Mouse (Mus musculus): ENCODE measurements around the gene Upp2. TPM values are rescaled to one million over a fixed set of nuclear protein-coding genes. Genes with fewer than 3 reads are reported as not detected.

The Upp2 gene
- polyA plus RNA-seq, 1 experiment from 2014 or later: 1.8 TPM

DNA sequence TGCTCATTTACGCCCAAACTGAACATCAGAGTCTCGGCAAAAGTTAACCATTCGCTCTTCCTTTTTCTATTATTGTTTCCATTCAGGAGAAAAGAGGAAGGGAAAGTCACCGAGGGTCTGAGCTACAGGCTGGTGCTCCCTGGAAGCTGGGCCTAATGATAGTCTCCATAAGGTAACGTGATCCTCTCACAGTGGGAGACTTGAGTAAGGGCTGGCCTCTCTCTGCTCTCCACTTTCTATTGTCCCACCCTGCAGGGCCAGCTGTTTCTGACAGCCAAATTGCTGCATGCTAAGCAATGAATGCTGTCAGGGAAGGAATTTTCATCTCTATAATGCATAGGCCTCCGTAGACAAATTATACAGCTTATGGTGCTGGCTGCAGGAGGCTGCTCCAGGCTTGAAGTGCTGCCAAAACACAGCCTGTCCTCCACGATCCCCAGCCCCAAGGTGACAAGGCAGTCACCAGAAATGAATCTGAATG, 33.5 kb upstream of the Upp2 start:
- H3K9me3 ChIP-seq (replicated peaks): no peaks in the 10 kb centered on the region
- H3K9ac ChIP-seq: no peak overlapping the region
- H3K4me3 ChIP-seq: no peak overlapping the region
- H3K27me3 ChIP-seq (replicated peaks): no peaks in the 10 kb centered on the region
- 45% methylated on average over 7 of the region's 7 CpGs for whole genome bisulfite sequencing (ENCODE audit: insufficient replicate concordance)
- ATAC-seq: no peak
- H3K36me3 ChIP-seq: no peaks in the 10 kb centered on the region
- H3K4me1 ChIP-seq: peaks cover 67% of the 10 kb centered on the region
- peak overlapping the region; percentile 45 for H3K27ac ChIP-seq
- no peak overlapping the region for H3K4me2 ChIP-seq

DNA sequence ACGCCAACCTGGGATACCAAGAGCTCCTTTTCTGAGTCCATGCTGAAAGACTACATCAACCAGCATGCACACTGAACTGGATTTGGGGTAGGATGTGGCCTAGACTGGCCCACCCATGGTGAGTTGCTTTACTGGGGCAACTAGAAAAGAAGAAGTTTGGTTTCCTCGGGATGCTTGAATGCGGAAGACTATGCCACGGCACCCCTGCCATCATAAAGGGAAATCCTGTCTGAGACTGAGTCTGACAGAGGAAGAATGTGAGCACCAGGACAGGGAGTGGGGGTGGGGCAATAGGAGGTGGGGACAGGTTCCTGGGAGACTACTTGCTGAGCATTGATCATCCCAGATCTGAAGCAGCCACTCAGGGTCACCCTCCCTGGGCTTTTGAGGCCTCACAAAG, 32.7 kb upstream of the Upp2 start:
- peaks cover 70% of the 10 kb centered on the region for H3K4me1 ChIP-seq
- H3K27ac ChIP-seq: no peak overlapping the region
- H3K9ac ChIP-seq: no peak overlapping the region
- no peaks in the 10 kb centered on the region for H3K36me3 ChIP-seq
- H3K4me2 ChIP-seq: no peak overlapping the region
- H3K4me3 ChIP-seq: no peak overlapping the region
- 40% methylated on average over 4 of the region's 4 CpGs for WGBS (ENCODE audit: insufficient replicate concordance)
- H3K27me3 ChIP-seq (replicated peaks): no peaks in the 10 kb centered on the region
- ATAC-seq: no peak
- no peaks in the 10 kb centered on the region for H3K9me3 ChIP-seq (replicated peaks)

DNA sequence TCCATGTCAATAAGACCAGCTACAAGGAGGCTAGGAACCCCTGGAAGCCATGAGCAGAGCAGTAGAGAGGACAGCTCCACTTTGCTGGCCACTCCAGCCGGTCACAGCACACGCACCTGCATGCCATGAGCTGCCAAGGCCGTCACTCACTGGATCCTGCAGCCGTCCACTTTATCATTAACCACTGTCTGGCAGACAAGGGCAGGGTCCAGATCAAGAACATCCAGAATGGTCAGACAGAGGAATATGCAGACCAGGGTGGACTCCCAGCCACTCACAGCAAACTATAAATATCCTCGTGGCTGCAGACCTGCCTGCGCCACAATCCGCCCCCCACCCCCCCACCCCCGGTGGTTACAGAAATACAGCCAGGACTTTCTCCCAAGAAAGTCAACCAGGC, 31.9 kb upstream of the Upp2 start:
- no peaks in the 10 kb centered on the region for H3K36me3 ChIP-seq
- H3K4me2 ChIP-seq: no peak overlapping the region
- H3K4me3 ChIP-seq: no peak overlapping the region
- H3K9me3 ChIP-seq (replicated peaks): no peaks in the 10 kb centered on the region
- peaks cover 67% of the 10 kb centered on the region for H3K4me1 ChIP-seq
- H3K27ac ChIP-seq: no peak overlapping the region
- H3K27me3 ChIP-seq (replicated peaks): no peaks in the 10 kb centered on the region
- WGBS (ENCODE audit: insufficient replicate concordance): 52% methylated on average over 8 of the region's 8 CpGs
- H3K9ac ChIP-seq: no peak overlapping the region
- peak; percentile 31; the same call in 1 of the 2 replicates for ATAC-seq

DNA sequence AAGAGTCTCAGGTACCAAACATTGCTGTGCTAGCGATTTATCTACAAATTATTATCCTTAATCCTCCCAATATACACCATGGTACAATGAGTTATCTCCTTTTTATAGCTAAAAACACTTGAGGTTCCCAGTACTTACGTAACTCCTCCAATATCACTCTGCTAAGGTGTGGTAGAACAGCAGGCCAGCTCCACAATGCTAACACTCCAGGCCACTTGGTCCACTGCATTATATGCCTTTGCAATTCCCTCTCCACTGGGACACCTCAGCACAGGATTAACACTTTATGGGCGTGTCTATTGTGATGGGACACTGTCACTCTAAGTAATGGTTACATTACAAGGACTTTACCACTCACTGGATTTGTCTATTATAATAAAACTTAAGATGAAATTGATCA, 30.3 kb upstream of the Upp2 start:
- Histone ChIP-seq H3K9ac (no peak overlapping the region), H3K4me2 (no peak overlapping the region), H3K27me3 (replicated peaks) (no peaks in the 10 kb centered on the region), H3K9me3 (replicated peaks) (no peaks in the 10 kb centered on the region), H3K36me3 (no peaks in the 10 kb centered on the region), H3K27ac (no peak overlapping the region), H3K4me3 (no peak overlapping the region), H3K4me1 (peaks cover 55% of the 10 kb centered on the region)
- WGBS (ENCODE audit: insufficient replicate concordance): 69% methylated on average over 3 of the region's 3 CpGs
- no peak for ATAC-seq

DNA sequence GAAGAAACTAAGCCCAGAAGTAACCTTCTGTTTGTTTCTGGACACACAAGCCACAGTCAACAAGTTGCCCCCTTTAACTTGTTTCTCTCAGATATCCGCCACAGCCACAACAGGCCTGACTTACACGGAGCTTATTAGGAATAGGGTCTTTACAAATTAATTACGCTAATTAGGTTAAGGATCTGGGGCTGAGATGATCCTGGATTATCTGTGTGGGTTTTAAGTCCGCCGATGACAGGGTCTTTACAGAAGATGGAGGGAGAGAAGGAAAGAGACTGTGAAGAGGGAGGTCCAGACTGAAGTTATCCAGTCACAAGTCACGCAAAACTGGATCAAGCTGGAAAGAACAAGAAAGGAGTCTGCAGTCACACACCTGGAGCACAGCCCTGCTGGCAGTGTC, 28.9 kb upstream of the Upp2 start:
- H3K36me3 ChIP-seq: no peaks in the 10 kb centered on the region
- H3K4me3 ChIP-seq: no peak overlapping the region
- H3K4me1 ChIP-seq: peaks cover 43% of the 10 kb centered on the region
- no peaks in the 10 kb centered on the region for H3K27me3 ChIP-seq (replicated peaks)
- H3K9ac ChIP-seq: no peak overlapping the region
- H3K27ac ChIP-seq: no peak overlapping the region
- no peak for ATAC-seq
- whole genome bisulfite sequencing (ENCODE audit: insufficient replicate concordance): 83% methylated on average over 6 of the region's 6 CpGs
- no peaks in the 10 kb centered on the region for H3K9me3 ChIP-seq (replicated peaks)
- H3K4me2 ChIP-seq: no peak overlapping the region

DNA sequence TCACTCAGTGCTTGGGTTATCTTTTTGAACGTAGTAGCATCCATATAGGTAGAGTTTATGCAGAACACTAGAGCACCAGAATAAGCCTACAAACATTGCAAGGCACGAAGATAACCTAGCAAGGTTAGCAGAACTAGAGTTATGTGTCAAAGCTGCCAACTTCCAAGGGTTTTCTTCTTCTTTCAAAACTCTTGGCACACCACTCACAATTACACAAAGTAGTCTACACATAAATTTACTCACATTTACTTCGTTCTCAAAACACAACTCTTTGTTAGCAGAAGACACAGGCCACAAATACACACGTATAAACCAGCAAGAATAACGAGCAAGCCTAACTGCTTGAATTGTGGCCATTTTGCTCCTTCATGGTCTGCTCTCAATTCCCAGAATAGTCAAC, 23.8 kb upstream of the Upp2 start:
- H3K9me3 ChIP-seq (replicated peaks): no peaks in the 10 kb centered on the region
- 72% methylated on average over 5 of the region's 5 CpGs for WGBS (ENCODE audit: insufficient replicate concordance)

DNA sequence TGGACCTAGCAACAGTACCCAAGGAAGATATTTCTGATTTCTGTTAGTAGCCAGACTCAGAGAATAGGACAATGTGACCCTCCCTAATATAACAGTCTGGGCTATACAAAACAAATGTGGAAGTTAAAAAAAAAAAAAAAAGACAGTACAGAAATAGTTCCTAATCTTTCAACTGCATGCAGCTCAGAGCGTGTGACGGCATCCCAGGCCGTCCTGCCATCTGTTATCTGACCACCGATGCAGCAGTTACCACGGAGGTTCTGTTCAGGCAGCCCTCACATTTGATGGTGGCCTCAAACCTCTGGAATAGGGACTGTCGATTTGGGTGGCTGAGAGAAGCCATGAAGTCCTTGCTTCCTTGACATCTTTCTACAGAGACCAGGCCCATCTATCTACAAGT, 22.7 kb upstream of the Upp2 start:
- WGBS (ENCODE audit: insufficient replicate concordance): 21% methylated on average over 6 of the region's 6 CpGs
- H3K4me2 ChIP-seq: no peak overlapping the region; the same call in 1 of the 2 replicates
- peaks cover 31% of the 10 kb centered on the region for H3K4me1 ChIP-seq
- ATAC-seq: peak; percentile 82
- no peak overlapping the region for H3K27ac ChIP-seq
- H3K9me3 ChIP-seq (replicated peaks): no peaks in the 10 kb centered on the region
- no peaks in the 10 kb centered on the region for H3K27me3 ChIP-seq (replicated peaks)
- no peak overlapping the region for H3K9ac ChIP-seq
- H3K4me3 ChIP-seq: no peak overlapping the region
- no peaks in the 10 kb centered on the region for H3K36me3 ChIP-seq

More for the DNA sequence above, 23.8 kb upstream of the Upp2 start:
- Histone ChIP-seq H3K9ac (no peak overlapping the region), H3K4me3 (no peak overlapping the region), H3K4me2 (no peak overlapping the region), H3K4me1 (peaks cover 32% of the 10 kb centered on the region), H3K27ac (no peak overlapping the region), H3K27me3 (replicated peaks) (no peaks in the 10 kb centered on the region), H3K36me3 (no peaks in the 10 kb centered on the region)
- ATAC-seq: no peak

DNA sequence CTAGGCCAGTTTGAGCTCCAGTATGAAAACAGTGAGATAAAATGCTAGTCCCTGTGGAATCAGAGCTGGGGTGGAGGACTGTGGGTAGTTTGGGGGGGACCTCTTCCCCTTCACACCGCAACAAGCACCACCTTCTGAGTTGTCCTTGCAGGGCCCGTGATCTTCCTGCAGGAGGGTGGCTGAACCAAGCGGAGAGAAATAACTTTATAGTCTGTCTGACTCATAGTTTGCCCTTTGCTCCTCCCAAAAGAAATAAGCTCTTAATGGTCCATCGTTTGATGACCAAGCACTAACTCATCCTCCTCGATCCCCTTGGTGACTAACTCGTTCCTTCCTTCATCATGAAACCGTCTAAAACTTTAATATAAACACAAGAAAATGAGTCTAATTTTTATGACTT, 20.8 kb upstream of the Upp2 start:
- 77% methylated on average over 7 of the region's 7 CpGs for WGBS (ENCODE audit: insufficient replicate concordance)
- H3K27me3 ChIP-seq (replicated peaks): no peaks in the 10 kb centered on the region
- no peak for ATAC-seq
- no peak overlapping the region for H3K4me2 ChIP-seq
- peaks cover 42% of the 10 kb centered on the region for H3K4me1 ChIP-seq
- no peaks in the 10 kb centered on the region for H3K36me3 ChIP-seq
- H3K9ac ChIP-seq: no peak overlapping the region
- no peak overlapping the region for H3K4me3 ChIP-seq
- no peaks in the 10 kb centered on the region for H3K9me3 ChIP-seq (replicated peaks)
- H3K27ac ChIP-seq: no peak overlapping the region

DNA sequence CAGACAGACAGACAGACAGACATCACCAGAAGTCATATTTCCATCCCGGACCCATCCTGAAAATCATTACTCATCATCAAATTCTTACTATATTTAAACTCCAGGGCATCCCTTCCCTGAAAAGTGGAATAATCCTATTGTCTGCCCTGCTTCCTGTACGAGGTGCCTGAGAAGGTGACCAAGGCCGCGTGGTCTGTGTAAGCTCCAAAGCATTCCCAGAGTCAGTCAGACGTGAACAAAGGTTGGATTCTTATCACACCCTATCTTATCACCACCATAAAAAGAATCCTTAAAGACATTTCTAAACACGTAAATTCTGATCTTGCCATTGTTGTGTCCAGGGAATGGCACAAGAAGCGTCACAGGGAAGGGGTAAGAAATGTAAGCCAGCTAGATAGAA, 18.2 kb upstream of the Upp2 start:
- Histone ChIP-seq H3K4me2 (no peak overlapping the region), H3K4me3 (no peak overlapping the region), H3K27ac (no peak overlapping the region), H3K9ac (no peak overlapping the region), H3K4me1 (peaks cover 52% of the 10 kb centered on the region), H3K27me3 (replicated peaks) (no peaks in the 10 kb centered on the region), H3K9me3 (replicated peaks) (no peaks in the 10 kb centered on the region), H3K36me3 (no peaks in the 10 kb centered on the region)
- ATAC-seq: no peak
- 49% methylated on average over 7 of the region's 7 CpGs for WGBS (ENCODE audit: insufficient replicate concordance)

DNA sequence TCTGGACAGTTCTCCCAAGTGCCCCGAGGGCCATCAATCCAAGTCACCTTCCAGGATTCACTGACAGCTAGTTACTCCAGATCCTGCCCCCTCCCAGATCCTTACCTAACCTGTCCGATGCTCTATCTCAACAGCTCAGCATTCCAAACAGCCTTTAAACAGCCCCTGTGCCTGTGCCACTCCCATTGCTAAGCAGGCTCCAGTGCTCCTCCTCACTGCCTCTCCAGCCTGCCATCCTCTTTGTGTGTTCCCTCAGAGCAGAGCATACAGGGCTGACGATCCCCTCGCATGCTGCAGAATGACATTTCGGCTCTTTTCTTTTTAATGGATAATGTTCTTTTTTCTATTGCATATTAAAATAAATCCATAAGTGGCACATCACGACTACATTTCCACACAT, 17.1 kb upstream of the Upp2 start:
- WGBS (ENCODE audit: insufficient replicate concordance): 53% methylated on average over 6 of the region's 6 CpGs
- H3K9ac ChIP-seq: no peak overlapping the region
- H3K4me2 ChIP-seq: 0 out of 2 replicates have a peak overlapping the region, but pooled peaks have one; percentile 10
- ATAC-seq: peak; percentile 15; the same call in 1 of the 2 replicates
- peaks cover 43% of the 10 kb centered on the region for H3K4me1 ChIP-seq
- no peak overlapping the region for H3K4me3 ChIP-seq
- H3K9me3 ChIP-seq (replicated peaks): no peaks in the 10 kb centered on the region
- H3K36me3 ChIP-seq: no peaks in the 10 kb centered on the region
- no peaks in the 10 kb centered on the region for H3K27me3 ChIP-seq (replicated peaks)
- no peak overlapping the region for H3K27ac ChIP-seq

DNA sequence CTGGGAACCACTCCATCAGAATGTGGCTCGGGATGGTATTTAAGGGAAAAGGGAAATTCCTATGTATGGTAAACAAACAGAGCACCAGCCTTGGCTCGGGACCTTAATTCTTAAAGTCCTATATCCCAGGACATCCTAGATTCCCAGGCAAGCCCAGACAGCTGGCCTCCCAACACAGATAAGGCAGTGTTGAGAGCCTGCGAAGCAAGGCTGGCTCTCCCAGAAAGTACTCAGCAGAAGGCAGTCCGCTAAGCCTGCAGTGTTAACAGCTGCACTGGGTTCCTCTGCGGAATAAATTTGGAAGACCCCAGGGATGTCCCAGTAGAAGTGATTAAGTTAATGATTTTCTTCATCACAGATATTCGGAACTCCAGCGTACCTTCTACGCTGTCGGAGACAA, 16.6 kb upstream of the Upp2 start:
- Histone ChIP-seq H3K36me3 (no peaks in the 10 kb centered on the region), H3K27ac (no peak overlapping the region), H3K4me1 (peaks cover 38% of the 10 kb centered on the region), H3K9ac (no peak overlapping the region), H3K4me2 (no peak overlapping the region), H3K4me3 (no peak overlapping the region), H3K9me3 (replicated peaks) (no peaks in the 10 kb centered on the region), H3K27me3 (replicated peaks) (no peaks in the 10 kb centered on the region)
- ATAC-seq: no peak
- 64% methylated on average over 9 of the region's 9 CpGs for WGBS (ENCODE audit: insufficient replicate concordance)

DNA sequence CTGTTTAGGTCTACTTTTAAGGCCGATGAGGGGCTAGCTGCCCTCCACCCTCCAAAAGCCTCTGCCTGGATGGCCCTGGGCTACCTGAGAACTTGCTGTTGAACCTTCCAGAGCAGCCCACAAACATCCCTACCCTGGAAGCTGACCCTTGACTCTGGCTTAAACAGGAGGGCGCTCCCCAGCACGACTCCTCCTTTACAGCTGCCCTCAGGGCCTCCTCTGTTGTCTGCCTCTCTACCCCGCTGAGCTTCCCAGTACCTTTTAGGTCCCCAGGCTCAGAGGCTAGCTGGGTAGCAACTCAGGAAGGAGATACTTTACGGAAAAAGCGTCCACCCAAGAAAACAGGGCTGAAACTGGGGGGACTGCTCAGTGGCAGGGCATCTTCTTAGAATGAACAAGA, 15.2 kb upstream of the Upp2 start:
- Histone ChIP-seq H3K27ac (peak overlapping the region; percentile 64; the same call in 1 of the 2 replicates), H3K4me2 (peak overlapping the region; percentile 3), H3K4me1 (peaks cover 38% of the 10 kb centered on the region)

DNA sequence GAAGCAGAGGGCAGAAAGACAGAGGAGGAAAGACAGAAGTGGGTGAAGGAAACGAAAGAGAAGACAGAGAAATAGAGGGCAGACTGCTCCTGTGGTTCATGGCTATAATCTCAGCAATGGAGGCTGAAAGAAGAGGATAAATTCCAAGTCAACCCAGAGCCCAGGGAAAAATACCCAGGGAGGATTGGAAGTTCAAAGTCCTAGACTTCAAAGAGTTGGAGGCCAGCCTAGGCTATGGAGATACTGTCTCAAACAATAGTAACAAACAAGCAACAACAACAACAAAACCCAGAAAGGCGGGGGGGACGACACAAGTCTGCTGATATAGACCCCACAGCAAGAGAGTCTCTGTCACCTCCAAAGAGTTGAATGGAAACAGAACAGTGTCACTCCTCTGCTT, 14.8 kb upstream of the Upp2 start:
- Histone ChIP-seq H3K27me3 (replicated peaks) (no peaks in the 10 kb centered on the region), H3K9ac (no peak overlapping the region), H3K27ac (peak overlapping the region; percentile 64; the same call in 1 of the 2 replicates), H3K4me3 (no peak overlapping the region), H3K9me3 (replicated peaks) (no peaks in the 10 kb centered on the region), H3K36me3 (no peaks in the 10 kb centered on the region), H3K4me1 (peaks cover 34% of the 10 kb centered on the region), H3K4me2 (peak overlapping the region; percentile 3)
- ATAC-seq: no peak
- WGBS (ENCODE audit: insufficient replicate concordance): 42% methylated on average over 3 of the region's 3 CpGs

More for the DNA sequence above, 15.2 kb upstream of the Upp2 start:
- ATAC-seq: no peak
- no peaks in the 10 kb centered on the region for H3K36me3 ChIP-seq
- H3K4me3 ChIP-seq: no peak overlapping the region
- H3K9ac ChIP-seq: no peak overlapping the region
- no peaks in the 10 kb centered on the region for H3K27me3 ChIP-seq (replicated peaks)
- no peaks in the 10 kb centered on the region for H3K9me3 ChIP-seq (replicated peaks)
- 45% methylated on average over 6 of the region's 6 CpGs for WGBS (ENCODE audit: insufficient replicate concordance)
